Mouse (Mus musculus) liver, adult 2 months (tissue): Measurements from ENCODE around the gene B3gnt8.

ENCODE experiments used
- CTCF ChIP-seq: fragments of 200-500 bp; IDR thresholded peaks from 2 replicates; pipeline ENCODE4 v1.5.1; 2011; ENCODE audit warnings: low read depth, low read length, control low read depth
- POLR2A ChIP-seq: fragments of 200-500 bp; IDR thresholded peaks from 2 replicates; pipeline ENCODE4 v1.6.1; 2011; ENCODE audit warnings: low read length, control low read depth; ENCODE audit not compliant: insufficient read depth; ENCODE audit errors: extremely low read depth

DNA sequence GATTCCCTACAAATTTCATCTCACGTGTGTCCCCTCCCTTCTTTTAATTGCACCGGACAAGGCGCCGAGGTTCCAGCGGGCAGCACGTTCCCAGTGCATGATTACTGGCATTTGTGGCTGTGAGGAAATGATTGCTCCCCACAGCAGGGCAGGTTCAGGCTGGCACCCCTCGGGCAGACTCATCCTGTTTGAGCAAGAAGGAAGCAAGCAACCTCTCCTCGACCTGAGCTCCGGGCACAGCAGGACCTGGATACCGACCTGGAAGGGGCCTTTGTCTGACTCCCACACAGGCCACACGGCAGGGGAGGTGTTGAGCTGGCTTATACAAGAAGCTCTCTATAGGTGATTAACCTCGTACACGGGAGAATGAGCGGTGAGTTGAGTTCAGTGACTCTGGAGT lies 18.6 kb downstream of the B3gnt8 start:
- TF ChIP-seq CTCF, result no peak
- TF ChIP-seq POLR2A, result no peak
